Mouse (Mus musculus): ENCODE measurements at regions not wholly inside any gene's neighbourhood (a gene's known extent, or its start where the extent isn't known, plus 50 kb on each side); places are given as distances from the start of the nearest gene placed in this dataset.

- no peak for TF ChIP-seq CTCF (IDR thresholded peaks at IDR 0.05; ENCODE audit: extremely low read depth, insufficient read depth, low read length)
- TF ChIP-seq POLR2A (IDR thresholded peaks at IDR 0.05; ENCODE audit: extremely low read depth, insufficient read depth, low read length): no peak
These were observed 164.3 kb downstream of the Cxxc4 start for GRCm38 (mm10) chr3:134400395-134401090.
